Mouse (Mus musculus) C2C12 (cell line): ENCODE data around the gene Otub2. TPM values are rescaled to one million over a fixed set of nuclear protein-coding genes. Genes with fewer than 3 reads are reported as not detected.

Experiments used
- H3K27me3 ChIP-seq: one replicate; pipeline ENCODE4 v1.6.1; 2011; ENCODE audit not compliant: control insufficient read depth, insufficient read depth, insufficient read length
- H3K36me3 ChIP-seq: one replicate; pipeline ENCODE4 v1.6.1; 2011; ENCODE audit not compliant: control insufficient read depth, insufficient read depth
- H3K4me3 ChIP-seq: one replicate; pipeline ENCODE4 v1.5.1; 2011; ENCODE audit warnings: mild to moderate bottlenecking, control low read depth; ENCODE audit not compliant: poor library complexity, insufficient read depth, severe bottlenecking
- H3K79me2 ChIP-seq: one replicate; pipeline ENCODE4 v1.6.1; 2011; ENCODE audit not compliant: control insufficient read depth, insufficient read depth
- H3K79me3 ChIP-seq: one replicate; pipeline ENCODE4 v1.6.1; 2011; ENCODE audit warnings: low read depth, control low read depth
- H3ac ChIP-seq: one replicate; pipeline ENCODE3; 2011; ENCODE audit warnings: low read depth; ENCODE audit not compliant: control insufficient read depth, insufficient read length
- CEBPB ChIP-seq: IDR thresholded peaks from one replicate; pipeline ENCODE4 v1.6.1; 2011; ENCODE audit warnings: low read depth, mild to moderate bottlenecking, control low read depth, moderate library complexity
- CTCF ChIP-seq: IDR thresholded peaks from one replicate; pipeline ENCODE4 v1.5.1; 2011; ENCODE audit not compliant: control insufficient read depth, insufficient read depth, insufficient read length
- FOSL1 ChIP-seq: IDR thresholded peaks from one replicate; pipeline ENCODE4 v1.8.0; 2011; ENCODE audit warnings: mild to moderate bottlenecking, low read length; ENCODE audit not compliant: poor library complexity, insufficient read depth, severe bottlenecking
- MAX ChIP-seq: IDR thresholded peaks from one replicate; pipeline ENCODE4 v1.6.1; 2011; ENCODE audit warnings: mild to moderate bottlenecking, control low read depth
- MYOD1 ChIP-seq: IDR thresholded peaks from one replicate; pipeline ENCODE4 v1.6.1; 2011; ENCODE audit warnings: low read depth; ENCODE audit not compliant: control insufficient read depth, insufficient read length
- MYOG ChIP-seq: IDR thresholded peaks from one replicate; pipeline ENCODE4 v1.6.1; 2011; ENCODE audit not compliant: control insufficient read depth, insufficient read length; ENCODE audit errors: extremely low read depth
- USF1 ChIP-seq: IDR thresholded peaks from one replicate; pipeline ENCODE4 v1.6.1; 2011; ENCODE audit warnings: low read depth, mild to moderate bottlenecking, control low read depth, moderate library complexity
- polyA plus RNA-seq: library from polyadenylated mRNA; unstranded; fragments of >200 nt; fragmentation: generic; extraction: Trizol; gene quantifications from one replicate; pipeline ENCODE4 v1.2.1, GENCODE M21; 2012; ENCODE audit warnings: missing spikeins

Gene Otub2
- polyA plus RNA-seq, 1 experiment, result 4.5 TPM

GRCm38 (mm10) chr12:103348506-103348905 lies 40.0 kb upstream of the Otub2 start:
- Histone ChIP-seq H3K79me3 (no peaks in the 10 kb centered on the region), H3K27me3 (no peaks in the 10 kb centered on the region), H3K4me3 (no peak overlapping the region), H3ac (no peak overlapping the region), H3K36me3 (no peaks in the 10 kb centered on the region), H3K79me2 (no peaks in the 10 kb centered on the region)
- TF ChIP-seq MYOG, result no peak
- TF ChIP-seq CEBPB, result no peak
- no peak for TF ChIP-seq FOSL1
- no peak for TF ChIP-seq MYOD1
- peak; percentile 76 for TF ChIP-seq CTCF
- TF ChIP-seq MAX, result peak; percentile 23

GRCm38 (mm10) chr12:103352735-103353134 lies 35.7 kb upstream of the Otub2 start:
- no peak overlapping the region for H3ac ChIP-seq
- no peaks in the 10 kb centered on the region for H3K79me2 ChIP-seq
- H3K36me3 ChIP-seq, result no peaks in the 10 kb centered on the region
- H3K4me3 ChIP-seq, result no peak overlapping the region
- H3K27me3 ChIP-seq, result no peaks in the 10 kb centered on the region
- no peaks in the 10 kb centered on the region for H3K79me3 ChIP-seq
- TF ChIP-seq FOSL1 (no peak), USF1 (no peak), MYOG (no peak), MAX (no peak), CTCF (no peak), CEBPB (no peak), MYOD1 (no peak)

DNA sequence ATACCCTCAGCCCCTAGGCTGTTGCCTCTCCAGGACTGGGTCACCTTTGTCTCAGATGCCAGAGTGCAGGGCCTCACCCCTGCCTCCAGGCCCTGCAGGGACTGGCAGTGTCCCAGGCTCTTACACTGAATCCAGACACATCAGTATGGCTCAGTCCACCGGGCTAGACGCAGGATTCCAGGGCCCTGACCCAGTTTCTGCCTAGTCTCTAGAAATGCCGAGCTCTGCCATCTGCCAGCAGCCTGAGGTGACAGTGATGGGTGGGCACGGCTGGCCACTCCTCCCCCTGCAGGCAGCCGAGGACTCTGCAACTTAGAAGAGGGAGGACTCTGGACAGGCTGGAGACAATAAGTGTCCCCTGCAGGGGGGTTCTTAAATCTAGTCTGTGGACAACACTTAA lies 34.9 kb upstream of the Otub2 start:
- Histone ChIP-seq H3K4me3 (no peak overlapping the region), H3K79me3 (no peaks in the 10 kb centered on the region), H3K79me2 (no peaks in the 10 kb centered on the region), H3ac (no peak overlapping the region), H3K36me3 (no peaks in the 10 kb centered on the region), H3K27me3 (no peaks in the 10 kb centered on the region)
- no peak for TF ChIP-seq MAX
- no peak for TF ChIP-seq FOSL1
- no peak for TF ChIP-seq MYOD1
- TF ChIP-seq USF1, result no peak
- no peak for TF ChIP-seq MYOG
- no peak for TF ChIP-seq CTCF
- TF ChIP-seq CEBPB, result no peak

- TF ChIP-seq FOSL1 (no peak), USF1 (peak; percentile 62), CEBPB (no peak), CTCF (no peak)
- Histone ChIP-seq H3ac (no peak within 1 kb of the TSS), H3K36me3 (no peaks in the 10 kb centered on the region), H3K79me2 (no peaks in the 10 kb centered on the region), H3K79me3 (no peaks in the 10 kb centered on the region), H3K4me3 (no peak within 1 kb of the TSS), H3K27me3 (no peaks in the 10 kb centered on the region)
Observed at GRCm38 (mm10) chr12:103355746-103356414, 32.6 kb upstream of the Otub2 start, which contains the start of gene Asb2. Gene Asb2 (minus strand): TSS chr12:103356001.

DNA sequence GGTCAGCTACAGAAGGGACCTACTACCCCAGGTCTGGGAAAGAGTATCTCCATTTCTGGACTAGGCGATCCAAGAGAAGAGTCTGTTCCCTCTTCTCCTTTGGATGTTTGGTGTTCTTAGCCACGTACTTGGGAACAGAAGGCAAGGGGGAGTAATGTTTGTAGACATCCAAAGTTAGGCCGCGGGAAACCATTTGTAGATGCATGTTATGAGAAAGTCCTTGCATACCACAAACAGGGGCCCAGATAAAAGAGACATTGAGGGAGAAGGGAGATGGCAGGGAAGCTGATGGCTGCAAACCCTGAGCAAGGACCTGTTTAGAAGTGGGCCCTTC lies 32.1 kb upstream of the Otub2 start:
- Histone ChIP-seq H3K36me3 (no peaks in the 10 kb centered on the region), H3K4me3 (no peak overlapping the region), H3K79me2 (no peaks in the 10 kb centered on the region), H3ac (no peak overlapping the region), H3K79me3 (no peaks in the 10 kb centered on the region), H3K27me3 (no peaks in the 10 kb centered on the region)
- TF ChIP-seq CTCF, result no peak
- TF ChIP-seq MAX, result no peak
- TF ChIP-seq MYOG, result no peak
- TF ChIP-seq MYOD1, result no peak
- TF ChIP-seq CEBPB, result no peak
- TF ChIP-seq FOSL1, result no peak
- no peak for TF ChIP-seq USF1

DNA sequence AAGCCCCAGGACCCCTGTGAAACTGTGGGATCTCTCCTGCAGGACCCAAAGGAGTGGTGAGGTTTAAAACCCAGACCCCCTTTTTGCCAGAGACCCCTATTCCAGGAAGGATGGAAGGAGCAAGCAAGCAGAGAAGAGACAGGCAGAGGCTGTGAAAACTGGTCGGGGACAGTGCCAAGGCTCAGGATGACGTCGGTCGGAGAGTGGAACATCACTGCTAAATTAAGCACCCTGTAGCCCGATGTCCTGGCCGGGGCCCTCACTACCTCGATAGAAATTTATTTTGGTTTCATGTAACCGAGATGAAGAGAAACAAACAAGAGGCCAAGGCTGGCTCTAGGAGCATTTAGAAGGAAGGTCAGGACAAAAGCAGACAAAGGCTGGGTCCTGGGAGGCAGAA lies 30.3 kb upstream of the Otub2 start:
- Histone ChIP-seq H3K79me3 (no peaks in the 10 kb centered on the region), H3ac (no peak overlapping the region), H3K4me3 (no peak overlapping the region), H3K79me2 (no peaks in the 10 kb centered on the region), H3K27me3 (no peaks in the 10 kb centered on the region), H3K36me3 (no peaks in the 10 kb centered on the region)
- TF ChIP-seq MYOG (no peak), USF1 (no peak), MYOD1 (no peak), MAX (no peak), CEBPB (no peak), CTCF (no peak), FOSL1 (no peak)
